Mouse (Mus musculus): Measurements from ENCODE around the gene Kcna7. TPM values are rescaled to one million over a fixed set of nuclear protein-coding genes. Genes with fewer than 3 reads are reported as not detected.

Kcna7 gene
- total RNA-seq, 2 experiments from 2014 or later: 68.4 to 95.8 TPM

GRCm38 (mm10) chr7:45401521-45402085, 3.9 kb upstream of the Kcna7 start:
- intact Hi-C loops (cut with DNase I): no loop called here
- no peak overlapping the region for H3K27ac ChIP-seq
- TF ChIP-seq CTCF (IDR thresholded peaks at IDR 0.05): no peak

GRCm38 (mm10) chr7:45403532-45404261, 1.8 kb upstream of the Kcna7 start:
- peak; percentile 68 for TF ChIP-seq CTCF (IDR thresholded peaks at IDR 0.05)
- Histone ChIP-seq H3K27ac (peak overlapping the region; percentile 43; the same call in 1 of the 2 replicates), H3K4me3 (no peak overlapping the region; the same call in 1 of the 2 replicates)
- peak; percentile 75 for DNase-seq
- intact Hi-C loops (cut with DNase I): no loop called here

More at GRCm38 (mm10) chr7:45401521-45402085, 3.9 kb upstream of the Kcna7 start:
- no peak for DNase-seq
- no peak overlapping the region for H3K4me3 ChIP-seq

GRCm38 (mm10) chr7:45406157-45407156, 1.0 kb downstream of the Kcna7 start:
- Histone ChIP-seq H3K4me3 (peak overlapping the region; percentile 81), H3K27ac (peak overlapping the region; percentile 98)
- peak; percentile 93 for DNase-seq
- intact Hi-C loops (cut with DNase I): no loop called here
- peak; percentile 72 for TF ChIP-seq CTCF (IDR thresholded peaks at IDR 0.05)

- Histone ChIP-seq H3K4me3 (peak overlapping the region; percentile 81), H3K27ac (peak overlapping the region; percentile 98)
- intact Hi-C loops (cut with DNase I): no loop called here
- no peak for DNase-seq
- TF ChIP-seq CTCF (IDR thresholded peaks at IDR 0.05): no peak
These were observed 2.4 kb downstream of the Kcna7 start for GRCm38 (mm10) chr7:45407836-45408235.

GRCm38 (mm10) chr7:45408351-45408750, 2.9 kb downstream of the Kcna7 start:
- peak overlapping the region; percentile 98 for H3K27ac ChIP-seq
- peak overlapping the region; percentile 81 for H3K4me3 ChIP-seq
- DNase-seq: no peak
- intact Hi-C loops (cut with DNase I): no loop called here
- no peak for TF ChIP-seq CTCF (IDR thresholded peaks at IDR 0.05)

- intact Hi-C loops (cut with DNase I): no loop called here
- H3K4me3 ChIP-seq: peak overlapping the region; percentile 81
- H3K27ac ChIP-seq: peak overlapping the region; percentile 98
- no peak for TF ChIP-seq CTCF (IDR thresholded peaks at IDR 0.05)
- no peak for DNase-seq
These were observed 3.5 kb downstream of the Kcna7 start for GRCm38 (mm10) chr7:45408949-45409348.

GRCm38 (mm10) chr7:45409497-45410163, 4.2 kb downstream of the Kcna7 start:
- no peak for DNase-seq
- Histone ChIP-seq H3K4me3 (peak overlapping the region; percentile 81), H3K27ac (peak overlapping the region; percentile 98)
- no peak for TF ChIP-seq CTCF (IDR thresholded peaks at IDR 0.05)
- intact Hi-C loops (cut with DNase I): no loop called here

- peak; percentile 83 for DNase-seq
- intact Hi-C loops (cut with DNase I): no loop called here
- H3K4me3 ChIP-seq: peak overlapping the region; percentile 74
- peak overlapping the region; percentile 98 for H3K27ac ChIP-seq
- no peak for TF ChIP-seq CTCF (IDR thresholded peaks at IDR 0.05)
These were observed 7.0 kb downstream of the Kcna7 start for GRCm38 (mm10) chr7:45412421-45412820.

GRCm38 (mm10) chr7:45413113-45413863, 7.8 kb downstream of the Kcna7 start, which contains the start of gene Ntf5:
Gene Ntf5, plus strand, starts transcription at chr7:45413695.
- Histone ChIP-seq H3K4me3 (peak within 1 kb of the TSS; percentile 74), H3K27ac (peak within 1 kb of the TSS; percentile 98)
- no peak for TF ChIP-seq CTCF (IDR thresholded peaks at IDR 0.05)
- intact Hi-C loops (cut with DNase I): no loop called here
- peak; percentile 74 for DNase-seq

GRCm38 (mm10) chr7:45413864-45414739, 8.6 kb downstream of the Kcna7 start:
- intact Hi-C loops (cut with DNase I): no loop called here
- no peak for DNase-seq
- peak overlapping the region; percentile 74 for H3K4me3 ChIP-seq
- peak overlapping the region; percentile 98 for H3K27ac ChIP-seq
- no peak for TF ChIP-seq CTCF (IDR thresholded peaks at IDR 0.05)
